Mouse (Mus musculus) hindlimb bud, embryonic 11.5 days (tissue): ENCODE data around the gene Slc35f6.

Source experiments
- DNase-seq: peaks from one replicate; pipeline ENCODE4 v3.0.0-alpha.2; 2012; ENCODE audit warnings: low read depth, low spot score; ENCODE audit errors: extremely low spot score

Slc35f6 gene

GRCm38 (mm10) chr5:30647815-30648560, at the start of gene Slc35f6:
Slc35f6 (plus strand) TSS chr5:30647933.
- DNase-seq: no peak

DNA sequence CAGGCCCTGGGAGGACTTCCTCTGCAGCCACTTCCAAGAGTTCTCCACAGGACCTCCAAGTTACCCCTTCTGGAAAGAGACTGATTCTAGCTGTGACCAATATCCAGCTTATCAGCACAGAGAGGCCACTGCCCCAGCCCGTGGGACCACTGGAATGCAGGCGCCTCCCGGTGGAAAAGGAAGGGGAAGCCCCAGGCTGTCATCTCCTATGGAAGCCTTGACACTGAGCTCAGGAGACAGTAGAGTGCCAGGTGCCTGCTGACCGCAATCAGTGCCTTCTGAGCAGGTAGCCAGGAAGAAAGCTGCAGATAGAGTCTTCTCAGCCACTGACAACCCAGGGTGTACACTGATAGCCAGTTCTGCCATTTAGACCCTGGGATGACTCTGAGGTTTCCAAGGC, 46.3 kb upstream of the Slc35f6 start:
- no peak for DNase-seq

GRCm38 (mm10) chr5:30603255-30603654, 44.5 kb upstream of the Slc35f6 start:
- DNase-seq: no peak

- DNase-seq: no peak
Observed at GRCm38 (mm10) chr5:30603926-30604325, 43.8 kb upstream of the Slc35f6 start.

DNA sequence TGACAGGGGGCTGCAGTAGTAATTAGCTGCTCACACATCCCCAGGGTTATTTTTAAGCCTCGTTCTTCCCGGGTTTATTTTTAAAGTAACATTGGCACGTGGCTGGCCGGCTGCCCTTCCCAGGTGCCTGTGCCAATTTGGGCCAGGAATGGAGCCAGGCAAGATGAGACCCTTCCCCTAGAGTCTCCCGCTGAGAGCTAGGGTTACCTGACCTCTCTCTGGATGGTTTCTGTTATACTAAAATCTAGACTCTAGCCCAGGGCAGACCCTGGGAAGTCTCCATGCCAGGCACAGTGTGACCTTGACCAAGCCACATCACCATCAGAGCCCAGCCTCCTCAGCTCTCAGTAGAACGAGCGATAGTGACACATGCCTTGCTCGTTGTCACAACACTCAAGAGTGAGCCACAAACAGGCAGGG, 43.0 kb upstream of the Slc35f6 start:
- DNase-seq: no peak

- no peak for DNase-seq
Observed at GRCm38 (mm10) chr5:30605649-30606048, 42.1 kb upstream of the Slc35f6 start.

DNA sequence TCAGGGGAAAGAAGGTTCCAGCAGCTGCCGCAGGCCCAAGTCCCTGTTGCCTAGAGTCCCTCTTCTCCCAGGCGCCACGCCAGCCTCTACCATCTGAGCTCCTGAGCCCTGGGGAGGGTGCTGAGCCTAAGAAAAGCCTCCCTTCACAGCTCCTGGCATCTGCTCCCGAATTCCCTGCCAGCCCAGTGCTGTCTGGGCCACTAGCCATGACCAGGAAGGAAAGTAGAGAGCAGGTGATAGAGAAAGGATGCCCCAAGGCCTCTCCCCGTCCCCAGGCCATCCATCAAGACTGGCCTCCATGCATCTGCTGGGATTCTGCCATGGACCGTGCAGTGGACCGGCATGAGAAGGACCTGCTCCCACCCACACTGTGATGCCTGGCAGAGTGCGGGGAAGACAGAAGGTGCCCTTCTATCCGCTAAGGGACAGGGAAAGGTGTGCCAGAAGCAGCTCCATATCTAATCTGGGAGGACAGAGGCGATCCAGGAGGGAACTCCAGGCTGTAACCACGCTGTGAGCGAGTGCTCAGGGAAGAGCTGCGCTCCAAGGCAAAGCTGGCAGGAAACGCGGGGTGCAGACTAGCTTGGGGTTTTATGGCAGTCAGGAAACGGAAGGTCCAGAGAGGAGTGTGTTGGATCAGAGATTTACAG, 41.2 kb upstream of the Slc35f6 start:
- no peak for DNase-seq

- DNase-seq: no peak
Observed at GRCm38 (mm10) chr5:30609094-30609493, 38.6 kb upstream of the Slc35f6 start.

GRCm38 (mm10) chr5:30609918-30610645, 37.7 kb upstream of the Slc35f6 start:
- no peak for DNase-seq

- DNase-seq: no peak
Observed at GRCm38 (mm10) chr5:30611091-30611490, 36.6 kb upstream of the Slc35f6 start.

DNA sequence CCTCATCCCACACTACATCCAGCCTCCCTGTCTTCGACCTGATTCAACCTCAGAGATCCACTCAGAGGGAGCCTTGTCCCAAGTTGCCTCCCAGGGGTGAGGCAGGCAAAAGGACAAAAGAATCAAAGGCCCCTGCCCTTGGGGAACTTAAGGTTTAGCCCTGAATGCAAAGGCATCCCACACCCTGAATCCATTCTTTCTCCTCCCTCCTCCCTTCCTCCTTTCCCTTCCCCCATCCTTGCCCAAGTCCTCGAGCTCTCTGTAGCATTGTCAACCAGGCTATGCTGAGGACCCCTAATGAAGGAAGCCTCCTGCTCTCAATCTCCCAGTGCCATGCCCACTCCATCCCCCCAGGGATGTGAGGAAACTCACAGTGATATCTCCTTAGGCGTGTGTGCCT, 36.0 kb upstream of the Slc35f6 start:
- DNase-seq: no peak

GRCm38 (mm10) chr5:30612575-30612974, 35.2 kb upstream of the Slc35f6 start:
- DNase-seq: no peak

DNA sequence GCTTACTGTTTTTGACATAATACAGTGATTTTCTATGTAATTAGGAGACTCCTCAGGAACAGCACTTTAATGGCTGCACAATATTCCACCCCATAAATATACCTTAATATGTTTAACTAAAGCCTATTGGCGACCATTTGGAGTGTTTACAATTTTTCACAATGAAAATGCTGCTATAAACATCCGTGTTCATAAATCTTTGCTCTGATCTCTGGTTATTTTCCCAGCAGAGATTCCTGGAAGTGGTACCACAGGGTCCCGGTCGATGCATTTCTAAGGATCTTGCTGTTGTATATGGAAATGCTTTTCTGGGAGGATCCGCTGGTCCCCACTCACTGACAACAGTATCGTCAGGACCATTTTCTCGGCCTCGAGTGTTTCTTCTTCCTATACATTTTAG, 34.5 kb upstream of the Slc35f6 start:
- no peak for DNase-seq

GRCm38 (mm10) chr5:30614221-30614620, 33.5 kb upstream of the Slc35f6 start:
- no peak for DNase-seq

DNA sequence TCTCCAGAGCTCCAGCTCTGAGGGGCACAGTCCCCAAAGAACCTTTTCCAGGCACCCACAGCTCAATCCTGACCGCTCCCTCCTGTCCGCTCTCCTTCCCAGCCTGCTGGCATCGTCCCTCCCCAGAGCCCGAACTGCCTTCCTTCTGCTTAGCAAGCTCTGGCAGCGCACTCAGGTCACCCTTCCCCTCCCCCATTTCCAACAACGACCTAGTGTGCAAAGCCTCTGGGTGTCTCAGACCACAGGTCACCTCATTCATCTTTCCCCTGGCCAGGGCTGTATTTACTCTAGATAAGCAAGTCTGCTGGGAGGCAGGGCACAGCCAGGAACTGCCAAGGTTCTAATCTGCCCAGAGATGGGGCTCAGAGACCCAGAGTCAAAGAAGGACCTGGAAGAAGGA, 32.3 kb upstream of the Slc35f6 start:
- no peak for DNase-seq

DNA sequence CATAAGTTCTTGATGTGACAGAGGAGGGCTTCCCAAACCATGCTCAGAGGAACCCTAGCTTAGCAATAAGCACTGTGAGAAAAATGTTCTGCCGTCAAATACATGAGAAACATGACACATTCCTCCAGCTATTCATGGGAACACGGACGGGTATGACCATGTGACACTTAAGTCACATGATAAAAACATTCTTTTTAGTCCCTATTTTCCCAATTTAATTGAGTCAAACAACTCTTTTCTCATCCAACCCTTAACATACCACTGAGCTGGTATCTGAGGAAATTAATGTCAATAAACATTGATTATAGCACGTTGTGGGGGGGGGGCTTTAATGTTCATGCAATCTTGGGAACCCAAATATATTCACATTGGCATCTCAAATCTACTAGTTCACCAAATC, 31.9 kb upstream of the Slc35f6 start:
- no peak for DNase-seq

- no peak for DNase-seq
Observed at GRCm38 (mm10) chr5:30616644-30617043, 31.1 kb upstream of the Slc35f6 start.

- no peak for DNase-seq
Observed at GRCm38 (mm10) chr5:30617357-30617756, 30.4 kb upstream of the Slc35f6 start.

DNA sequence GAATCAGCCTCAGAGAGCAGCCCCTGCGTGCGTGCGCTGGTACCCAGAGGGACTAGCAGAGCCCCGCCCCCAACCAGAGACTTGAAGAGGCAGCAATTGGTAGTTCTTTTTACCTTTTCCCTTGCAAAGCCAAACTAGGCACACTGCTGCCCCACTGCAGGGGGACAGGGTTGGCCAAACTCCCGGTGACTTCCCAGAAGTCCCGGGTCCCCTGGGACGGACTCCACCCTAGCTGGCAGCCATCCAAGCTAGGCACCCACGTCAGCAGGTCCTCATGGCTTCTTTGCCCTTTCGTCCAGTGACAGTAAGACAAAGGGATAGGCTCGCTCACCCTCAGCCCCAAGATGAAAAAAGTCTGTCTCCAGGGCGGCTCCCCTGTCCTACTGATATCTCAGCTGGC, 29.9 kb upstream of the Slc35f6 start:
- DNase-seq: no peak

GRCm38 (mm10) chr5:30618376-30619003, 29.2 kb upstream of the Slc35f6 start:
- DNase-seq: no peak

DNA sequence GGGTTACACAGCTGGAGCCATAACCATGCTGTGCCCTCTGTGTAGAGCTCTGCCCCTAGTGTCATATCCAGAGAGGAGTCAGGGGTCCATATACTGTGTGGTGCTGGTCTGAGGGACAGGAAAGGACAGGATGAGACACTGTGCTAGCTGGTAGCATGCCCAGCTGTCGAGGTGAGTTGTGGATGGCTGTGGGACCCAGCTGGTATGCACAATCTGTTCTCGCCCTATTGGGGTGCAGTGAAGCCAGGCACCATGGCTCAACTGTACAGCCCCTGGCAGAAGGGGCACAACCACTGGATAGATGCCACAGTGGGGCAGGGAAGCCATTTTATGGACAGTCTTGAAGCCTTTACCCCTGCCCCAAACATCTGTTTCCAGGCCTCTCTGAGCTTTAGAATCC, 28.5 kb upstream of the Slc35f6 start:
- no peak for DNase-seq

DNA sequence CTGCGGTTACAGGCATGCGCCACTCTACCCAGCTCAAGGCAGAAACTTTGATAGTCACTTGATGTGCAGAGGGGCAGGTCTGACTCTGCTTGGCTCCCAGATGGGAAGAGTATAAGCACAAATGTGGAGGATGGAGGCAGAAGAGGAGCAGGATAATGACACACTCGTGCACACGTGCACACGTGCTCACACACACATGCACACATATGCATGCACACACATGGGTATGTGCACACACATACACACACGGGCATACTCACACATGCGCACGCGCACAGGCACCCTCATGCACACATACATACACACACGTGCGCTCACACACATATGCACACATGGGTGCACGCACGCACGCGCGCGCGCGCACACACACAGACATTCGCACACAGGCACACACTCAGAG, 27.2 kb upstream of the Slc35f6 start:
- no peak for DNase-seq
